Mouse (Mus musculus) lung, embryonic 14.5 days (tissue): ENCODE measurements at regions not wholly inside any gene's neighbourhood (a gene's known extent, or its start where the extent isn't known, plus 50 kb on each side); places are given as distances from the start of the nearest gene placed in this dataset.

Source experiments
- ATAC-seq: fragments of 200-750 bp; cut with Nextera tagmentation; 2 replicates; pipeline ENCODE4 v1.8.0; 2017; ENCODE audit warnings: mild to moderate bottlenecking, moderate TSS enrichment, moderate library complexity; ENCODE audit not compliant: insufficient read depth
- DNase-seq: peaks from one replicate; pipeline ENCODE4 v3.0.0-alpha.2; 2015
- H3K27ac ChIP-seq: fragments of 300-500 bp; sonication (generic); 2 replicates; pipeline ENCODE4 v1.5.1; 2014; ENCODE audit warnings: low read depth, mild to moderate bottlenecking, moderate library complexity
- H3K27me3 ChIP-seq: fragments of 300-500 bp; sonication (generic); 2 replicates; pipeline ENCODE4 v1.6.1; 2014; ENCODE audit warnings: low read length, control low read depth; ENCODE audit not compliant: insufficient read depth
- H3K36me3 ChIP-seq: fragments of 300-500 bp; sonication (generic); 2 replicates; pipeline ENCODE4 v1.6.1; 2014; ENCODE audit warnings: control low read depth; ENCODE audit not compliant: insufficient read depth
- H3K4me1 ChIP-seq: fragments of 300-500 bp; sonication (generic); 2 replicates; pipeline ENCODE4 v1.6.1; 2014; ENCODE audit warnings: antibody characterized with exemption, control low read depth; ENCODE audit not compliant: insufficient read depth
- H3K4me2 ChIP-seq: fragments of 300-500 bp; sonication (generic); 2 replicates; pipeline ENCODE4 v1.6.1; 2014; ENCODE audit warnings: mild to moderate bottlenecking
- H3K4me3 ChIP-seq: fragments of 300-500 bp; sonication (generic); 2 replicates; pipeline ENCODE4 v1.5.1; 2014; ENCODE audit warnings: low read depth, low read length
- H3K9ac ChIP-seq: fragments of 300-500 bp; sonication (generic); 2 replicates; pipeline ENCODE4 v1.6.1; 2014
- H3K9me3 ChIP-seq: fragments of 300-500 bp; sonication (generic); 2 replicates; pipeline ENCODE4 v1.6.1; 2016; ENCODE audit warnings: low read depth, low read length, control low read depth
- CTCF ChIP-seq: IDR thresholded peaks from 2 replicates; pipeline ENCODE4 v1.5.1; 2016; ENCODE audit warnings: antibody characterized with exemption, low read depth
- WGBS: fragments of 180-500 bp; shearing (Covaris S2); extraction: QIAGEN DNeasy Blood & Tissue Kit; methylation state at CpG from one replicate; pipeline ENCODE4 v1.1.7; 2014; 5-methylcytosine and 5-hydroxymethylcytosine counted together

DNA sequence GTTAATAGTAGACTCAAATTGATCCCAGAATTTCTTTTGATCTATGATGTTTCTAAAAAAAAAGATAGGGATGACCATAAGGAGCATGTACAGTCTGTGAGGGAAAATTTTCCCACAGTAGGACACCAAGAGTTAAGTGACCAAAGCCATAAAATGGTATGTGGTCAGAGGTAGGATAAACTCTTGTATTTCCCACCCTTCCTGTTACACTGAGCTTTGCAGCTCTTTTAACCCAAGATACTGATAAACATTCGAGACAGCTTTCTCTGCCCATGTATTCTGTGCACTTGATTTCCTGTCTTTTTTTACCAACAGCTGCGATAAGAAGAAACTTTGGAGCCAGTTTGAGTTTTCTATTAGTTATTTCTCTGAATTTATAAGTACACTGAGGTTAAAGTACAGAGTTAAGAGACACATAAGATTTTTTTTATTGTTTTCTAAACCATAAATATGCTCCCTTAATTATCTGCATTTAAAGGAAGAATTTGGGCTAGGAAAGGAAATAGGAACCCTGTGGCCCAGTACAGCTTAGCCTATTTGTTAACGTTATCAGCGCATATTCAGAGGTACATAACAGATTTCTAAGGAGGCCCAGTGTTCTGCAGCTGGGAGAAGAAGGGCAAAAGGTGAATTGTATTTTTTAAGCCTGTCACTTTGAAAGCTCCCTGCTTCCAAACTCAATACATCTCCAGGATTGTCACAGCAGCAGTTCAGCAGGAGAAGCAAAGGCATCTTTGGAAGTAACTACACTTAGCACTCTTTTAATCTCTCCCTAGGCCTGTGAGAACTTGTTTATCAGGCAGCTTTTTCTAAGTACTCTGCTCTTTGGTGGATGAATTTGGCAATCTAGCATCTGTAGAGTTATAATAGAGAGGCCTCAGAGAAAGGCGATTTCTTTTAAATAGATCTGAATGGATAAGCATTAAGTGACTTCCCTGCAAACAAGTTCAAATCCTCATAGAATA lies 706.4 kb upstream of the Slit2 start:
- WGBS: 32% methylated on average over 5 of the region's 5 CpGs
- DNase-seq (peak; percentile 14), ATAC-seq (no peak)
- no peak for TF ChIP-seq CTCF
- no peaks in the 10 kb centered on the region for H3K36me3 ChIP-seq
- no peaks in the 10 kb centered on the region for H3K27me3 ChIP-seq
- H3K27ac ChIP-seq: no peak overlapping the region
- no peak overlapping the region for H3K4me3 ChIP-seq
- no peaks in the 10 kb centered on the region for H3K9me3 ChIP-seq
- H3K4me1 ChIP-seq: peaks cover 14% of the 10 kb centered on the region
- H3K9ac ChIP-seq: no peak overlapping the region
- H3K4me2 ChIP-seq: no peak overlapping the region

DNA sequence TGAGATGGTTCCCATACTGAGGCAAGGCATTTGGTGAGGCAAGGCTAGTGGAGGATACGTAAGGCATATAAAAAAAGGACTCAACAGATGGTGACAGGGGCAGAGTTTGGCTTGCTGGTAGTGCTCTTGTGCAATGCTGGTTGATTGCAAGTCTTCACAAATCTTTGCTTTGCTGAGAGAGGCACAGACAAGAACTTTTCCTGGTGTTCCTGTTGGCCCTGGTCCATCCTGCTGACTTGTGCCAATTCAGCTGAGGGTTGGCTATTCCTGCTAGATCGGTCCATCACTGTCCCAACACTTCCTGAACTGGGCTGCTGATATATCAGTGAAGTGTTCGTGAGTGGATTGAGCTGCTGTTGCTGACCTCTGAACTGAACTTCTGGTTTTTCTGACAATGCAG lies 703.3 kb upstream of the Slit2 start:
- no peak overlapping the region for H3K4me2 ChIP-seq
- H3K27ac ChIP-seq: no peak overlapping the region
- no peak overlapping the region for H3K9ac ChIP-seq
- no peak overlapping the region for H3K4me3 ChIP-seq
- peaks cover 6% of the 10 kb centered on the region for H3K4me1 ChIP-seq
- WGBS: 49% methylated on average over 3 of the region's 3 CpGs
- no peaks in the 10 kb centered on the region for H3K27me3 ChIP-seq
- no peaks in the 10 kb centered on the region for H3K9me3 ChIP-seq
- no peak for TF ChIP-seq CTCF
- no peaks in the 10 kb centered on the region for H3K36me3 ChIP-seq
- DNase-seq (peak; percentile 92), ATAC-seq (peak; percentile 98)

DNA sequence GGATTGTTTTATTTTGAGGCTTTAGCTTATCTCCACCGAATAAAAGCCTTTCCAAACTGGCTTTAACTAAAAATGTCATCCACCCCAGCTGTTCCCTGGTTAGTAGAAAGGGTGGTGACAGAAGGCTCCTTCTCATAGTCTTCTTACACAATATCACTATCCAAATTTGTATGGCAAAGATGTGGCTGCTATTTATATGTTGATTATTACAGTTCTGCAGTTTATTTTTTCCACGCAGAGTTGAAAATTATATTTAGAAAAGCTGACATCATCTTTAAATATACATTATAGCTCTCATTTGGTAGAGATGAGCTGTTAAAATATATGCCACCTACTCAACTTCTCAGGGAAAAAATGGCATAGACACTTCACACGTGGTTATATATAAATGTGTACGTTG lies 683.3 kb upstream of the Slit2 start:
- Histone ChIP-seq H3K27ac (no peak overlapping the region), H3K4me3 (no peak overlapping the region), H3K9me3 (no peaks in the 10 kb centered on the region), H3K27me3 (no peaks in the 10 kb centered on the region), H3K9ac (no peak overlapping the region), H3K4me2 (no peak overlapping the region), H3K36me3 (no peaks in the 10 kb centered on the region), H3K4me1 (no peaks in the 10 kb centered on the region)
- DNase-seq (no peak), ATAC-seq (no peak)
- 66% methylated on average over 4 of the region's 4 CpGs for WGBS
- no peak for TF ChIP-seq CTCF

DNA sequence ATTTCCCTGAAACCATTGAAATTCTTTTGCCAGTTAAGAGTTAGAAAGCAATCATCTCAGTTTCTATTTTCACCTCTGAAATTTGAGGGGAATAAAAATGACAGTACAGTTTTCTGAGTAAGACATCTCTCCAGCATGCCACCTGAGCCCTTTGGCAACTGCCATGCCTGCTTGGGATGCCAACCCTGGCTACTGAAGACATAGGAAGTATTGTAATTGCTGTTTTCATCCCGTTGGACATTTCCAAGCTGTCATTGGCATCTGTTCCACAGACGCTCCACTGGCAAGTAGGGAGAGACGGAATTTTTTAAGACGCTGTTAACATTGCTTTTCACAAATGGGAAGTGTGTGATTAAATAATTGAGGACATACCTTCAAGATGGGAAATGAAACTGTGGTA lies 665.4 kb upstream of the Slit2 start:
- no peak overlapping the region for H3K27ac ChIP-seq
- no peaks in the 10 kb centered on the region for H3K9me3 ChIP-seq
- no peak for DNase-seq
- no peak for TF ChIP-seq CTCF
- no peaks in the 10 kb centered on the region for H3K27me3 ChIP-seq
- H3K36me3 ChIP-seq: no peaks in the 10 kb centered on the region
- H3K4me1 ChIP-seq: no peaks in the 10 kb centered on the region
- 85% methylated on average over 4 of the region's 4 CpGs for WGBS
- H3K9ac ChIP-seq: no peak overlapping the region
- H3K4me3 ChIP-seq: no peak overlapping the region
- no peak overlapping the region for H3K4me2 ChIP-seq
- no peak for ATAC-seq

DNA sequence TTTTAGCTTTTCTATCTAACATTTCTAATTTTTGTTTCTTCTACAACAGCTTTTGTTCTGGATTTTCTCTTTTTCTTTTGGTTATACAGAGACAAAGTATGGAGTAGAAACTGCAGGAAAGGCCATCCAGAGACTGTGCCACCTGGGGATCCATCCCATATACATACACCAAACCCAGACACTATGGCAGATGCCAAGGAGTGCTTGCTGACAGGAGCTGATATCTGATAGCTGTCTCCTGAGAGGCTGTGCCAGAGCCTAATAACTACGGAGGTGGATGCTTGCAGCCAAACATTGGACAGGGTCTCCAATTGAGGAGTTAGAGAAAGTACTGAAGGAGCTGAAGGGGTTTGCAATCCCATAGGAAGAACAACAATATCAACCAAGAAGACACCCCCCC lies 664.8 kb upstream of the Slit2 start:
- Histone ChIP-seq H3K27ac (no peak overlapping the region), H3K36me3 (no peaks in the 10 kb centered on the region), H3K4me2 (no peak overlapping the region), H3K4me3 (no peak overlapping the region), H3K9me3 (no peaks in the 10 kb centered on the region), H3K4me1 (no peaks in the 10 kb centered on the region), H3K9ac (no peak overlapping the region), H3K27me3 (no peaks in the 10 kb centered on the region)
- no peak for TF ChIP-seq CTCF
- DNase-seq (no peak), ATAC-seq (no peak)
- 63% methylated on average over 1 of the region's 1 CpGs for WGBS

DNA sequence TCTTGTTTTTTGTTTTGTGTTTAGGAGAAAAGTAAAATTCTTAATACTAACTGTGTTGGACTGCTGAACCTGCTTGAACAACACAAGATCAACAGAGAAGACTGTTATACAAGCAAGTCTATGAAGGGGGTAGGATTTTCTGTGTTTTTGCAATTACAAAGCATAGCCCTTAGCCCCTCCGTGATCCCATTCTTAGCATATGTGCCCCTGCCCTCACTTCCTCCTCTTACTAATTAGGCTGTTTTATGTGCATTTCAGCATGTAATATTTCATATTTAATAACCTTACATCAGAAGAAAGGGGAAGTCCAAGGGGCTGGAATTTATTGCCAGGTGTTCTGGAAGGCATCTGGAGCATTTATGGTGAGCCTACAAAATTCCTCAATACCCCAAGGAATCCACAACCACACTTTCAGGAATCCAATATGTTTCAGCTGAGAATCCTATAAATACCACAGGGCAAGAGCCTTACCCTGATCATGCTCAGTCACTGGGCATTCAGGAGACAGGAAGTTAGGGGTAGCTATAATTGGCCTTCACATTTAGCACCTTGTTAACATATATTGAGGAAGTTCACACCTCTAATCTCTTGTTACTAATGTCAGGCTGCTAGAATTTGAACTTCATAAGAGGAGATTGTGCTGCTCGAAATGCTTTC lies 660.3 kb upstream of the Slit2 start:
- no peak for TF ChIP-seq CTCF
- H3K9ac ChIP-seq: no peak overlapping the region
- H3K9me3 ChIP-seq: no peaks in the 10 kb centered on the region
- no peaks in the 10 kb centered on the region for H3K36me3 ChIP-seq
- DNase-seq: no peak
- 58% methylated on average over 2 of the region's 2 CpGs for WGBS
- no peaks in the 10 kb centered on the region for H3K4me1 ChIP-seq
- H3K27me3 ChIP-seq: no peaks in the 10 kb centered on the region
- H3K4me3 ChIP-seq: no peak overlapping the region
- no peak overlapping the region for H3K4me2 ChIP-seq
- no peak overlapping the region for H3K27ac ChIP-seq
- ATAC-seq: no peak

DNA sequence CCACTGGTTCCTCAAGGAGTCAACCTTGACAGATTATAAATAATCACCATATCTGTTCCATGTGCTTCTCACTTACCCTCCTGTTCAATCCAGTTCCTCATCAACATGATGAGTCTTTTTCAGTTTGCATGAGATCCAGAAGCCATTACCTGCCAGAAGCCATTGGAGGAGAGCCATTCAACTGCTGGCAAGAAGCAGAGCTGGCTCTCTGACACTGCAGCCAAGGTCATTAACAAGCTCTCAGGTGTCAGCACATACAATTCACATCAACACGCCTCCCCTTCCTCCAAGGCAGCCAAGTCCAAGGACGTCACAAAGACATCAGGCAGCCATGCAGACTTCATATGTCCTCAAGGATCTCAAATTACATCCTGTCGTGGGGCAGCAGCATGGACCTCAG lies 648.6 kb upstream of the Slit2 start:
- Histone ChIP-seq H3K4me2 (no peak overlapping the region), H3K9ac (no peak overlapping the region), H3K9me3 (no peaks in the 10 kb centered on the region), H3K27ac (no peak overlapping the region), H3K27me3 (no peaks in the 10 kb centered on the region), H3K36me3 (no peaks in the 10 kb centered on the region), H3K4me1 (no peaks in the 10 kb centered on the region), H3K4me3 (no peak overlapping the region)
- no peak for ATAC-seq
- DNase-seq: no peak
- WGBS: 51% methylated on average over 3 of the region's 3 CpGs
- TF ChIP-seq CTCF: no peak
